Mouse (Mus musculus) spleen, adult 12 weeks (tissue): ENCODE measurements around the gene Pigh.

Source experiments
- DNase-seq: peaks from one replicate; pipeline ENCODE4 v3.0.0; 2022; ENCODE audit warnings: low spot score

The Pigh gene

DNA sequence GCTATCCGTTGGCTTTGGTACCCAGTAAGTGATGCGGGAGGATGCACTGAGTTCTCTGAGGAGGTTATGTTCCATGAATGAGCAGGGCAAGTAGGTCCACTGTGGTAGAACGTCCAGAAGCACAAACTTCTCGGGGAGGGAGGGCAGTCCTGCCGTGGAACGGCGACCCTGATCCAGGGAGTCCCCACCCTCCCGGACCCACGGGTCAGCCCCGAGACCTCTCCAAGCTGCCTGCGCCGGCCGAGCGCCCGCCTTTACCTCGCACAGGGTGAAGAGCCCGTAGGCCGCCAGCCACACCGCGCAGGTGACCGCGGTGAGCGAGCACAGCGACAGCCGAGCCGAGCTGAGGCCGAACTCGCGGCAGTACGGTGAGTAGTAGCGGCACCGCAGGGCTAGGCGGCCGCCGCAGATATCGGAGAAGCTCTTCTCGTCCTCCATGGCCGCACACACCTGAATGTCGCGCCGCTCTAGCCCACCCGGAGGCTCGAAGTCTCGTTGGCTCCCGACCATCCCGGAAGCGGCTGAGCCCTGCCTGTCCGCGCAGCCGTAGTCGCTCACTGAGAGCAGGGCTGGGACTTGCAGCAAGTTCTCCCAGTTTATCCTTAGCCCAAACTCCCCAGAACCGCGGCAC, at the start of gene Pigh:
Gene Pigh, minus strand, starts transcription at position 470 of the 631 bp plus-strand sequence.
- peak; percentile 71 for DNase-seq

GRCm38 (mm10) chr12:79138999-79139398, 49.5 kb upstream of the Pigh start:
- DNase-seq, result no peak

GRCm38 (mm10) chr12:79136949-79137348, 47.5 kb upstream of the Pigh start:
- no peak for DNase-seq

GRCm38 (mm10) chr12:79135105-79135504, 45.7 kb upstream of the Pigh start:
- DNase-seq, result no peak

GRCm38 (mm10) chr12:79134676-79135075, 45.2 kb upstream of the Pigh start:
- DNase-seq, result no peak

DNA sequence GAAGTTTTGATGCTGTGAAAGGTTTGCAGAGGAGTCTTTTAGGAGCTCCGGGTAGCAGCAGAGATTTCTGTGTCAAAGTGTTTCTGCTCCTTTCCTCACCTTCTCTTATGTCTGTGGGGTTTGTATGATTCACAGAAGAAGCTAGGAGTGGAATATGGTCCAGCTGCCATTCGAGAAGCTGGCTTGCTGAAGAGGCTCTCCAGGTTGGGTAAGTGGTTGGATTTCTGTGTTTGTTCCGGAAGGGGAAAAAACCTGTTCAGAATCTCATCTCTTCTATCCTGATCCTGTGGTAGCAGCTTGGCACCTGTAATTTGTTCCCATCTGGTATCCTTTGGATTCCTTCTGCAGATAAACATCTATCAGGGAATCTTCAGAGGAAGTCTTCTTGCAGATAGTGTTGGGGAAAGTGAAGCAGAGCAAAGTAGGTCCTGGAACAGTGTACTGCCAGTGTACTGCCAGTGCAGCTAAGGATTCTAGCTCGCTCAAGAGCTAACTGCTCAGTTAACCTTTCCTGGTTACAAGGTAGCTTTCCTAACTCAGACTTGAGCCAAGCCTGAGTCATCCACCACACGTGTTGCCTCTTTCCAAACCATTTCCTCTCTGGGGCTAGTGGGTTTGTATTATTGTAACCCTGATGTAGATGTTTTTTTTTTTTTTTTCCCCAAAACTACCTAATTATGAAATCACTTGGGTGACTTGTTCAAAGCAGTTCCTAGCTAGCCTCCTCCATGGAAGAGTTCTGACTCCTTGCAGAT, 42.4 kb upstream of the Pigh start:
- DNase-seq, result no peak

GRCm38 (mm10) chr12:79131178-79131675, 41.8 kb upstream of the Pigh start:
- DNase-seq, result no peak

GRCm38 (mm10) chr12:79130299-79131177, 41.1 kb upstream of the Pigh start, which contains the start of gene Arg2:
Gene Arg2 (plus strand): TSS chr12:79130777.
- peak; percentile 44 for DNase-seq

GRCm38 (mm10) chr12:79122820-79123219, 33.4 kb upstream of the Pigh start:
- DNase-seq, result no peak

GRCm38 (mm10) chr12:79118991-79119390, 29.5 kb upstream of the Pigh start:
- DNase-seq, result no peak

DNA sequence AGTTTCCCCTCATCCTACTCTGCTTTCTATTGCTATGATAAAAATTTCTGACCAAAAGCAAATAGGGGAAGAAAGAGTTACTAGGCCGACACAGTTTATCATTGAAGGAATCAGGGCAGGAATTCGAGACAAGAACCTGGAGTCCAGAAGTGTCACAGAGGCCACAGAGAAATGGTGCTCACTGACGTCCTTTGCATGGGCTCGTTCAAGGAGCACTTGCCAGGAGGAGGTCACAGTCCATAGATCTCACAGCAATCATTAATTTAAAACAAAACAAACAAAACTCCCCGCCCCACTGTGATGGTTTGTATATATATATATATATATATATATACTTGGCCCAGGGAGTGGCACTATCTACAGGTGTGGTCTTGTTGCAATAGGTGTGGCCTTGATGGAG, 15.9 kb upstream of the Pigh start:
- no peak for DNase-seq

- no peak for DNase-seq
Measured at GRCm38 (mm10) chr12:79104544-79104943, 15.1 kb upstream of the Pigh start.

- DNase-seq, result no peak
Measured at GRCm38 (mm10) chr12:79103773-79104172, 14.3 kb upstream of the Pigh start.

DNA sequence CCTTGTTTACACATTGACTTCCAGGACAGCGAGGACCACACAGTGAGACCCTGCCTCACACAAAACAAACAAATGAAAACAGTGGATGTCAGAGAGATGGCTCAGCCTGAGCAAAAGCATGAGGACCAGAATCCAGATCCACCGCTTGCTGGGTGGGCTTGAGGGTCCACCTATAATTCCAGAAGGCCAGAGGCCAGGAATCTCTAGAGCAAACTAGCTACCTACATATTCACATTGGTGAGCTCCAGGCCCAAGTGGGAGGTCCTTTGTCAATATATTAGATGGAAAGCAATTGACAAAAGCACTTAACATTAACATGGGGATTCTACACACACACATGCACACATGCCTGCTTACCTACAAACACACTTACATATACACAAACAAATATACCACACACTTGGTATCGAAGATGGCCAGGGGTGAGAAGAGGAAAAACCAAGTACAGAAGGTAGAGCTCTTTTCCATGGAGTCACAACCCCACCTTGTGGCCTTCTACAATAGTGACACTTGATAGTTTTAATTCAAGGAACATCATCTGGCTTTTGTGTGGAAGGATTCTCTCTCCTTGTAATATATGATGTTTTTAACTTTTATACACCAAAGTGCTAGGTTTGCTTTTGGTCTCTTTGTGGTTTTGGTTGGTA, 7.8 kb upstream of the Pigh start:
- DNase-seq, result no peak

DNA sequence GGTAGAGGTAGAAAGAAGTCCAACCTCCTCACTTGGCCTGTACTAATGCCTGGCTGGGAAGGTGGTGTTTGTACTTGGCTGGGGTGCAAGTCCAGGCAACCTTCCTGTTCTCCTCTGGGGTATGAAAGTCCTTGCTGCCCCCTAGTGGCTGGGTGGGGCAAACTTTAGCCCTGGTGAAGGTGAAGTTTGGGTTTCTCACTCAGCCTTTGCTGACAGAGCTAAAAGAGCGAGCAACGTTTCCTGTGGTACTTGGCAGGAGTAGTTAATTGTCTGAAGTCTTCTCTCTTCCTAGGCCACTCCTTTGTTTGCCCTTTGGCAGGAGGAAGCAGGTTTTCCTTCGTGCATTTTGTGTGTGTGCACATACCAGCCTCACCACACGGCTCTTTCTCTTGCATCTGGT, 3.1 kb upstream of the Pigh start:
- DNase-seq, result peak; percentile 52

DNA sequence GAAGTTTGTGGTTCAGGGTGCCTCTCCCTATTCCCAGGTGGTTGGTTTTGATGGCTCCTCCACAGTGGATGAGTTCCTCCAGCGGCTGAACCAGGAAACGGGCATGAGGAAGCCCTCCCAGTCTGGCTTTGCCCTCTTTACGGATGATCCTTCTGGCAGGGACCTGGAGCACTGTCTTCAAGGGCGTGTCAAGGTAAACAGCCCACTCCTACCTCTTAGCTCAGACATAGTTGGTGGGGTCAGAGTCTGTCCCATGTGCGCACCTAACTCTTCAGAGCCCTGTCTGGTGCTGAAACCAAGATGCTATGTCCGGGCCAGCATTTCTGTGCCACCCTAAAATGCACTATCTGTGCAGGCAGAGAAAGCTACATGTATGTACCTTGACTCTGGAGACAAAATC, 16.1 kb downstream of the Pigh start:
- DNase-seq, result no peak

- DNase-seq, result no peak
Measured at GRCm38 (mm10) chr12:79072576-79072975, 16.9 kb downstream of the Pigh start.

- no peak for DNase-seq
Measured at GRCm38 (mm10) chr12:79070736-79071333, 18.6 kb downstream of the Pigh start.

DNA sequence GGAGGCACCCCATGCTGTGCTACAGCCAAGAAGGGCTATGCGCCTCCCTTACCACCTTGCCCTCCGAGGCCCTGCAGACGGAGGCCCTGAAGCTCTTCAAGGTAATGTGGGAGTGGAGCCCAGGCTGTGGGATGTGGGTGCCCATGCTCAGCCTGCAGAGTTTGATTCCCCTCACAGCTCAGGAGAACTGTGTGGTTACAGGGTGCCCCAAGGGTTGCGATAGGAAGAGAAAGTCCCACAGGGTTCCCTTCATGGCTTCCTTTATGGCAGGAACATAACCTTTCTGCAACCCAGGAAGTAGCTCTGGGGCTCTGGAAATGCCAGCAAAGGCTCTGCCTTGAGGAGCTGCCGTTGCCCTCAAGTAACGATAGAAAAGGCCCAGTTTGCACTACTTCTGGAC, 19.5 kb downstream of the Pigh start:
- no peak for DNase-seq

DNA sequence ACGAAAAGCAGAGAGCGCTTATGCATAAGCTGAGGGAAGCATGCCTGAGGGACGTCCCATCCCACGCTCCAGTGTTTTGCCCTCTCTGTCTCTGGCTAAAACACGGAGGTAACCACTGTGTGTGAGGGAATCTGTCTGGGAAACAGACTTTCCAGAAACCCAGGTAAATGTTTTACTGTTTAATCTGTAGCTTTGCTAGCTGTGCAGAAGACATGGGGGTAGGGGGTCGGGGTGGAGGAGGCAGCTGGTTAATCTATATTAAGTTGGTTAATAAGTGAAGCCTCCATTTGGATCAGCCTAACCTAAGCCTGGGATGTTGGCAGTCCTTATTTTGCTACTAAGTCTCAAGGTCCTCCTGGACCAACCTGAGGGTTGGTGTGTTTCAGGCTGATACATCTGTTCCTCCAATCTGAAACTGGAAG, 20.3 kb downstream of the Pigh start:
- DNase-seq, result no peak

- DNase-seq, result no peak
Measured at GRCm38 (mm10) chr12:79068306-79068705, 21.1 kb downstream of the Pigh start.

GRCm38 (mm10) chr12:79067526-79067925, 21.9 kb downstream of the Pigh start:
- DNase-seq, result no peak
